Mouse (Mus musculus): ENCODE results near the gene 1110059E24Rik. TPM values are rescaled to one million over a fixed set of nuclear protein-coding genes. Genes with fewer than 3 reads are reported as not detected.

1110059E24Rik gene
- polyA plus RNA-seq (2015; fragmentation: Nextera tagmentation; extraction: Ambion mirVana), result 44.3 and 47.4 TPM in 2 replicates

GRCm38 (mm10) chr19:21652285-21653171 lies at the start of gene 1110059E24Rik:
Gene 1110059E24Rik (minus strand): TSS chr19:21652976.
- ATAC-seq (peak; percentile 99), DNase-seq (ENCODE audit: low spot score) (peak; percentile 99)
- Histone ChIP-seq H3K9ac (replicated peaks; ENCODE audit: low read depth) (peak within 1 kb of the TSS; percentile 94), H3K4me2 (replicated peaks; ENCODE audit: low read depth, low read length) (peak within 1 kb of the TSS; percentile 76), H3K27me3 (replicated peaks; ENCODE audit: insufficient read depth, low read length) (no peaks in the 10 kb centered on the region), H3K9me3 (ENCODE audit: low read length) (no peaks in the 10 kb centered on the region), H3K4me3 (ENCODE audit: low read depth, low read length) (peak within 1 kb of the TSS; percentile 95), H3K27ac (ENCODE audit: low read length) (peak within 1 kb of the TSS; percentile 98), H3K4me1 (ENCODE audit: insufficient read depth, low read depth, low read length) (peaks cover 13% of the 10 kb centered on the region; the same call in 1 of the 2 replicates), H3K36me3 (ENCODE audit: insufficient read depth, low read length) (no peaks in the 10 kb centered on the region)
- WGBS, result 6% methylated on average over 52 of the region's 52 CpGs
- peak; percentile 33; the same call in 1 of the 2 replicates for TF ChIP-seq EP300 (IDR thresholded peaks at IDR 0.05)
- TF ChIP-seq CTCF (IDR thresholded peaks at IDR 0.05), result no peak

GRCm38 (mm10) chr19:21680986-21681385 lies 28.2 kb upstream of the 1110059E24Rik start:
- H3K9me3 ChIP-seq (ENCODE audit: low read length), result no peaks in the 10 kb centered on the region
- ATAC-seq (no peak), DNase-seq (ENCODE audit: low spot score) (no peak)
- no peak overlapping the region for H3K27ac ChIP-seq (ENCODE audit: low read length)
- WGBS, result 89% methylated on average over 10 of the region's 10 CpGs
- no peak for TF ChIP-seq CTCF (IDR thresholded peaks at IDR 0.05)
- TF ChIP-seq EP300 (IDR thresholded peaks at IDR 0.05), result no peak
- H3K4me3 ChIP-seq (ENCODE audit: low read depth, low read length), result no peak overlapping the region
- no peak overlapping the region for H3K4me2 ChIP-seq (replicated peaks; ENCODE audit: low read depth, low read length)
- H3K4me1 ChIP-seq (ENCODE audit: insufficient read depth, low read depth, low read length), result no peaks in the 10 kb centered on the region
- H3K9ac ChIP-seq (replicated peaks; ENCODE audit: low read depth), result no peak overlapping the region
- peaks cover 9% of the 10 kb centered on the region; the same call in 1 of the 2 replicates for H3K36me3 ChIP-seq (ENCODE audit: insufficient read depth, low read length)
- H3K27me3 ChIP-seq (replicated peaks; ENCODE audit: insufficient read depth, low read length), result no peaks in the 10 kb centered on the region

GRCm38 (mm10) chr19:21680091-21680490 lies 27.3 kb upstream of the 1110059E24Rik start:
- Histone ChIP-seq H3K27ac (ENCODE audit: low read length) (no peak overlapping the region), H3K4me3 (ENCODE audit: low read depth, low read length) (no peak overlapping the region), H3K27me3 (replicated peaks; ENCODE audit: insufficient read depth, low read length) (no peaks in the 10 kb centered on the region), H3K36me3 (ENCODE audit: insufficient read depth, low read length) (peaks cover 9% of the 10 kb centered on the region; the same call in 1 of the 2 replicates), H3K4me1 (ENCODE audit: insufficient read depth, low read depth, low read length) (no peaks in the 10 kb centered on the region), H3K9ac (replicated peaks; ENCODE audit: low read depth) (no peak overlapping the region), H3K9me3 (ENCODE audit: low read length) (no peaks in the 10 kb centered on the region), H3K4me2 (replicated peaks; ENCODE audit: low read depth, low read length) (no peak overlapping the region)
- ATAC-seq, result no peak
- 93% methylated on average over 3 of the region's 3 CpGs for WGBS
- TF ChIP-seq EP300 (IDR thresholded peaks at IDR 0.05) (no peak), CTCF (IDR thresholded peaks at IDR 0.05) (no peak)
- no peak for DNase-seq (ENCODE audit: low spot score)

- TF ChIP-seq CTCF (IDR thresholded peaks at IDR 0.05) (no peak), EP300 (IDR thresholded peaks at IDR 0.05) (no peak)
- WGBS, result 96% methylated on average over 17 of the region's 17 CpGs
These were observed 21.7 kb upstream of the 1110059E24Rik start for GRCm38 (mm10) chr19:21674354-21675096.

GRCm38 (mm10) chr19:21669650-21670049 lies 16.9 kb upstream of the 1110059E24Rik start:
- H3K9ac ChIP-seq (replicated peaks; ENCODE audit: low read depth), result no peak overlapping the region
- no peaks in the 10 kb centered on the region for H3K9me3 ChIP-seq (ENCODE audit: low read length)
- H3K27me3 ChIP-seq (replicated peaks; ENCODE audit: insufficient read depth, low read length), result no peaks in the 10 kb centered on the region
- no peak overlapping the region for H3K27ac ChIP-seq (ENCODE audit: low read length)
- no peak for ATAC-seq
- H3K4me2 ChIP-seq (replicated peaks; ENCODE audit: low read depth, low read length), result no peak overlapping the region
- no peaks in the 10 kb centered on the region; the same call in 1 of the 2 replicates for H3K4me1 ChIP-seq (ENCODE audit: insufficient read depth, low read depth, low read length)
- no peak overlapping the region for H3K4me3 ChIP-seq (ENCODE audit: low read depth, low read length)
- no peak for DNase-seq (ENCODE audit: low spot score)
- TF ChIP-seq CTCF (IDR thresholded peaks at IDR 0.05) (no peak), EP300 (IDR thresholded peaks at IDR 0.05) (no peak)
- no peaks in the 10 kb centered on the region for H3K36me3 ChIP-seq (ENCODE audit: insufficient read depth, low read length)
- WGBS, result 95% methylated on average over 4 of the region's 4 CpGs

More at GRCm38 (mm10) chr19:21674354-21675096, 21.7 kb upstream of the 1110059E24Rik start:
- Histone ChIP-seq H3K4me3 (ENCODE audit: low read depth, low read length) (no peak overlapping the region), H3K36me3 (ENCODE audit: insufficient read depth, low read length) (no peaks in the 10 kb centered on the region), H3K4me2 (replicated peaks; ENCODE audit: low read depth, low read length) (no peak overlapping the region), H3K9ac (replicated peaks; ENCODE audit: low read depth) (no peak overlapping the region), H3K27ac (ENCODE audit: low read length) (no peak overlapping the region), H3K9me3 (ENCODE audit: low read length) (no peaks in the 10 kb centered on the region), H3K27me3 (replicated peaks; ENCODE audit: insufficient read depth, low read length) (no peaks in the 10 kb centered on the region), H3K4me1 (ENCODE audit: insufficient read depth, low read depth, low read length) (no peaks in the 10 kb centered on the region; the same call in 1 of the 2 replicates)
- DNase-seq (ENCODE audit: low spot score) (no peak), ATAC-seq (no peak)

All from lung, postnatal 0 days (tissue).